Mouse (Mus musculus) C2C12 (cell line): ENCODE measurements around the gene Trafd1.

ENCODE experiments used
- MYOD1 ChIP-seq: IDR thresholded peaks from one replicate; pipeline ENCODE4 v1.6.1; 2011; ENCODE audit warnings: low read depth; ENCODE audit not compliant: control insufficient read depth, insufficient read length
- USF1 ChIP-seq: IDR thresholded peaks from one replicate; pipeline ENCODE4 v1.6.1; 2011; ENCODE audit warnings: low read depth, mild to moderate bottlenecking, control low read depth, moderate library complexity

DNA sequence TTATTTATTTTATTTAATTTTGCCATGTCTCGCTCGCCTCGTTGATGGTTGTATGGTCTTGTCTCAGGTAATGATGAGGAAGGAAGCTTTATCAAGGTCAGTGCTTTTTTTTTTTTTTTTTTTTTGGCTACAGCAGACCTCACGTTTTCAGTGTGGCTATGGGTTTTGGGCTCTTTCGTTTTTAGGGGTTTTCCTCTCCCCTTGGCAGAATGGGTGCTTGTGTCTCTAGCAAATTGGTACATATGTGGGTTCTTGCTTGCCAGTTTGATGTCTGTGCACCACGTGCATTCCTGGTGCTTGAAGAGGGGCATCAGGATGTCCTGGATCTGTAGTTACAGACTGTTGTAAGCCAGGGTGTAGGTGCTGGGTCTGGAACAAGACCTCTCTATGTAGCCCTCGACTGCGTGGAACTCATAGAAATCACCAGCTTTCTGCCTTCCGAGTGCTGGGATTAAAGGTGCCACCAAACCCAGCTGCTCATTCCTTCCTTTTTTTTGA, 13.6 kb upstream of the Trafd1 start:
- TF ChIP-seq USF1 (no peak), MYOD1 (no peak)
